Mouse (Mus musculus) heart, postnatal 10 days (tissue): ENCODE results near the gene Shq1. TPM values are rescaled to one million over a fixed set of nuclear protein-coding genes. Genes with fewer than 3 reads are reported as not detected.

Source experiments
- DNase-seq, 2 experiments: peaks; one replicate each; pipeline ENCODE4 v3.0.0; 2021
- intact Hi-C: fragments of 180-260 bp; cut with DNase I; formaldehyde crosslinking; loops from one replicate; pipeline ENCODE4 v1.15.1; 2025
- total RNA-seq, 2 experiments: library from RNA; stranded (reverse); gene quantifications; 2 replicates each; pipeline ENCODE4 v1.2.3; 2021

Shq1 gene
- total RNA-seq, 2 experiments from 2014 or later: 4.6 to 5.3 TPM

GRCm38 (mm10) chr6:100610182-100610581, 60.8 kb downstream of the Shq1 start:
- DNase-seq: peak in 1 of 2 experiments; percentile 38
- intact Hi-C loops: loop anchor here (5.0 kb wide), 2 partner anchors 37 to 267 kb away; no protein-coding TSS in a partner anchor

GRCm38 (mm10) chr6:100609256-100609655, 61.7 kb downstream of the Shq1 start:
- DNase-seq: no peak
- intact Hi-C loops: no loop called here

DNA sequence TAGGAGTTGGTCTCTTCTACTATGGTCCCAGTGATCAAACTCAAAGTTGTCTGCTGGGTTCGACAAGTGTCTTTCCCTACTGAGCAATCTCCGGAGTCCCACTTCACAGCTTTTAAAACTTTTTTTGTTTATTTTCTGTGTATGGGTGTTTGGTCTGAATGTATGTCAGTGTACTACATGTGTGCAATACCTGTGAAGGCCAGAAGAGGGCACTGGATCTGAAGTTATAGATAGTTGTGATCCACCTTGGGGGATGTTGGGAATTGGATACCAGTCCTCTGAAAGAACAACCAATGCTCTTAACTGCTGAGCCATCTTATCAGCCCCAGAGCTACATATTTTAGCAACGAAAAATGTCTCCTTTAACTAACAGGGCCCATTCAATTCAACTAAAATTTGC, 62.5 kb downstream of the Shq1 start:
- DNase-seq: peak in 1 of 2 experiments; percentile 25
- intact Hi-C loops: no loop called here

- intact Hi-C loops: no loop called here
- no peak for DNase-seq
Observed at GRCm38 (mm10) chr6:100606805-100607204, 64.2 kb downstream of the Shq1 start.

GRCm38 (mm10) chr6:100603702-100604101, 67.3 kb downstream of the Shq1 start:
- peak; percentile 49 to 55 for DNase-seq
- intact Hi-C loops: no loop called here

DNA sequence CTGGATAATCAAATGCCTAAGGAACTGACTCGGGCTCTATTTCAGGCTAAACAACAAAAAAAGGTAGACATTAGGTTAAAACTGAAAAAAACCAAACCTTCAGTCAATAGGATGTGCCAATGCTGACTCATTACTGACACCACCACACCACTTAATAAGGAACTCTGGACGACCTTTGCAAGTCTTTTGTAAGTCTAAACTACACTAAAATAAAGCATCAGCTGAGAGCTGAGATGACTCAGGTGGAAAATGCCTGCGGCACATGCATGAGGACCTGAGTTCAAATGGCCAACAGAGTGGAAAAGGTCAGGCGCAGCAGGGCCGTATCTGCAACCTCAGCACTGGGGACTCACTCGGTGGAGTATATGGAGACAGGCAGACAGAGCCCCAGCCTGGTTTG, 69.3 kb downstream of the Shq1 start:
- DNase-seq: no peak
- intact Hi-C loops: no loop called here

DNA sequence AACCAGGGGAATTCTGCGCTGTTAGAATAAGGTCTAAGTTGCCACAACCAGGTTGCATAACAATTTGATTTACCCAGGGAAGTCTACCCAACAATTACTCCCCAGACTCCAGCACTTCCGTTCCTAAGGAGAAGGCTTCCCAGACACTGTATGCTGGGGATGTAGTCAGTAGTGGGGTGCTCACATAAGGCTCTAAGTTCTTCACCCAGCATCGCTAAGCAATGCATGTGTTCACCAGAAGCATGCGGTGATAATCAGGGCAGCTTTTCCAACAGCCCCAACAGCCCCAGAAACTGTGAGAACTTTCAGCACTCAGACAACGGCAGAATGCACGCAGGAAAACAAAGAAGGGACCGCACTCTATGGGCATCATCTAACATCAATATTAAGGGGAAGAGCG, 77.1 kb downstream of the Shq1 start:
- DNase-seq: no peak
- intact Hi-C loops: no loop called here

DNA sequence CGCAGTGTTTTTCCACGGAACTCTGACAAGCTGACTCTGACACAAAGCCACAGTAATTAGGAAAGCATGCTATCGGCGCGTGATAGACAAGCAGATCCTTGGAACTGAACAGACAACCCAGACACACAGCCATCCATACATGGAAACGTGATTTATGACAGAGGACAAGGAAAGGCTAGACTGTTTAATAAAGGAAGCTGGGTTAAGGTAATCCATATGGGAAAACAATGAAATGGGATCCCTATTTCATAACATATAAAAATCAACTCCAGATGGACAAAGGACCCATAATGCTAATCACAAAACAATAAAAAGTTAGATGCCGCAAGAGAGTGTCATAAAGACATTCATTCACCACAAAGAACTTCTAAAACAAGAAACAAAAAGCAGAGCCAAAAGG, 78.0 kb downstream of the Shq1 start:
- intact Hi-C loops: no loop called here

DNA sequence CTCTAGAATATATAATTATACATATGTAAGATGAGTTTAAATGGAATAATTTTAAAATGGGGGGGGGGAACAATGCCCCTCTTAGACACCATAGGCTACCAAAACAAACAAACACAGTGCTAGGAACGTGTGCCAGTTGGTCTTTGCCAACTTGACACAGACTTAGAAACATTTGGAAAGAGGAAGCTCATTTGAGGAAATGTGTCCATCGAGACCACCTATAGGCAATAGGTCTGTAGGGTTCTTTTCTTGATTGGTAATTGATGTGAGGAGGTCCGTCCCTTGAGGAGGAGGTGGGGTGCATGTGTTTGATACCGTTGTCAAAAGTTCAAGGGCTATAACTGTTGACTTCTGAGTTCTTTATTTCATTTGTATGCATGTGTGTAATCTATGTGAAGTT, 80.4 kb downstream of the Shq1 start:
- DNase-seq: no peak
- intact Hi-C loops: no loop called here

More for the DNA sequence above, 78.0 kb downstream of the Shq1 start:
- no peak for DNase-seq

DNA sequence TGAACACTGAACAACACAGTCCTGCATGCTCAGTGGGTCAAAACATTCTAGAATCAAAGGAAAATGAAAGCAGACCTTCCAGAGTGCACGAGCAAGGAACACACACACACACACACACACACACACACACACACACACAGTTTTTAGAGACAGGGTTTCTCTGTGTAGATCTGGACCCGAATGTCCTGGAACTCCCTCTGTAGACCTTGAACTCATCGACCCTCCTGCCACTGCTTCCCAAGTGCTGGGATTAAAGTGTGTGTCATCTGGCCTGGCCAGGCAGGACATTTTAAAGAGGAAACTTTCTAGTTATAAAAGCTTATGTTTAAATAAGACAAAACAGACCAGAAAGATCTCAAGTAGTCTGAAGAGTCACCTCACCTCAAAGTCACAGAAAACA, 82.1 kb downstream of the Shq1 start:
- no peak for DNase-seq
- intact Hi-C loops: no loop called here

DNA sequence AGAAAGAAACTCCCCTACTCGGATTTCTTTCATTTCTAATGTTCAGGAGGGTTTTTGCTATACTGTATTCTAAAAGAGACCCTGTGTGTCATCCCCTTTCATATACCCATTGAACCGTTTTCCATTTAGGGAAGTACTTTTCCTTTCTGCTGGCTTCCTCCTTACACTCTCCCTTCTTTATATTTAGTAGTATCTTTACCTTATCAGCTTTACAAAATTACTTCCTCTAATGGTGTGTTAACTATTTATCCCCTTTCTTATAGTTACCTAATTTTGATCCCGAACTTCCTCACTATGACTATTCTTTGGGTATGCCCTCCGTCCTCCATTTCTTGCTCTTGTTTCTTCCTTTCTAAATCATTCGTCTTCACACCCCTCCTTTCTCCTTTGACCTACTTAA, 84.2 kb downstream of the Shq1 start:
- no peak for DNase-seq
- intact Hi-C loops: no loop called here

GRCm38 (mm10) chr6:100581951-100582350, 89.0 kb downstream of the Shq1 start:
- intact Hi-C loops: no loop called here
- no peak for DNase-seq

- intact Hi-C loops: no loop called here
- no peak for DNase-seq
Observed at GRCm38 (mm10) chr6:100581056-100581455, 89.9 kb downstream of the Shq1 start.

DNA sequence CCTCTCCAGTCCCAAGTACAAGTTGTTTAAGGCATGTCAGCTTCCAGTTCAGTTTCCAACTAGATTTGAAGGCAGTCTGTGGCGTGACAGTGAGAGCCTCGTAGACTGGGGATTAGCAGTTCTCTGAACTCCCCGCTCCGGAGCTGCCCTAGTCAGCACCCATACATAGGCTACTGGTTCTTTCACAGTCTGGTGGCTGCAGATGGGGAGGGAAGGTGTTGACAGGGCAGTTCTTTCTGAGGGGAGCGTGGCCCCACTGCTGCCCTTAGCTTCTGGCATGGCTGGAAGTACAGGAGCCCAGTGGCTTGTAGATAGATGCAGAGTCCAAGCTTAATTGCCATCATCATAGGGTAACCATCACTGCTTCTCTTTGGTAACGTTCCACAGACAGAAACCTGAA, 93.4 kb downstream of the Shq1 start:
- no peak for DNase-seq
- intact Hi-C loops: no loop called here

- no peak for DNase-seq
- intact Hi-C loops: no loop called here
Observed at GRCm38 (mm10) chr6:100576171-100576570, 94.8 kb downstream of the Shq1 start.

DNA sequence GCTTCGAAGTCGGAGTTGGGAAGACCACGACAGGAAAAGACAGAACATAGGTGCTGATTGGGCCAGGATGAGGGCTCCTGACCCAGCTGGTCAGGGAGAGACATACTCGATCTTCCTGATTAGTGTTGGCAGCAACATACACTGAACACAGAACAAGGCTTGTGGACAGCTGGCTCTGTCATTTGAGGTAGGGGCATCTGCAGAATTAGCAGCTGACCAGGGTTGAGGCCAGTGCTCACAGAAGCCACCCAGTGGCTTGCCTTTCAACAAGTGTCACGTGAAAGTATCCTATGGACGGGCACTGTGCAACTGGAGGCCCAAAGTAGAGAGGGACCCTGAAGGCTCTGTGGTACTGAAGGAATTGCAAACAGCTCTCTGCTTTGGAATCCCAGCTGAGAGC, 104.2 kb downstream of the Shq1 start:
- intact Hi-C loops: no loop called here

GRCm38 (mm10) chr6:100564516-100564915, 106.4 kb downstream of the Shq1 start:
- DNase-seq: no peak
- intact Hi-C loops: no loop called here

More for the DNA sequence above, 104.2 kb downstream of the Shq1 start:
- no peak for DNase-seq

- intact Hi-C loops: no loop called here
- peak; percentile 79 to 81 for DNase-seq
Observed at GRCm38 (mm10) chr6:100563552-100564341, 107.2 kb downstream of the Shq1 start.

- peak; percentile 21 to 28 for DNase-seq
- intact Hi-C loops: no loop called here
Observed at GRCm38 (mm10) chr6:100562719-100563551, 108.0 kb downstream of the Shq1 start.

DNA sequence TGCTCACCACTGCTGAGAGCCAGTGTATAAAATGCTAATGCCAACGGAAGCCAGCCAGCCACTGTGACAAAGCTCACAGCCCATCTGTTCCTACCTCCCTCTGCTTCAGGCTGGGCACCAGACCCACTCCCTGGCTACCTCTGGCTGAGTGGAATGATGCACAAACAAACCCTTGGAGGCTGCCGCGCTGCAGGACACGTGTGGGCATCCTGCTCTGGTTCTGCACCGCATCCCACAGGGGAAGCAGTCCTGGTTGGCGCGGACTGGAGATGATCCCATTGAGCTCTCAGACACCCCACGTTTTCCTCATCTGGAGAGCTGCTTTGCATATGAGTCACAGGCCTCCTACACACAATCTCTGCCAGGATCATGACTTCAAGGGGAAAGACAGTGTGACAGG, 112.9 kb downstream of the Shq1 start:
- DNase-seq: no peak
- intact Hi-C loops: no loop called here

GRCm38 (mm10) chr6:100542154-100542997, 128.6 kb downstream of the Shq1 start:
- DNase-seq: no peak
- intact Hi-C loops: no loop called here
